Mouse (Mus musculus) macrophage (primary cell): Measurements from ENCODE around the gene Zbtb2. TPM values are rescaled to one million over a fixed set of nuclear protein-coding genes. Genes with fewer than 3 reads are reported as not detected.

Experiments used
- H3K27ac ChIP-seq: fragments of 350-480 bp; formaldehyde crosslinking; 2 replicates; pipeline ENCODE4 v1.9.0; 2021
- H3K36me3 ChIP-seq: fragments of 350-480 bp; formaldehyde crosslinking; 2 replicates; pipeline ENCODE4 v1.9.0; 2021; ENCODE audit errors: inconsistent target
- H3K4me3 ChIP-seq: fragments of 350-480 bp; formaldehyde crosslinking; 2 replicates; pipeline ENCODE4 v1.9.0; 2021; ENCODE audit errors: inconsistent target
- H3K79me2 ChIP-seq: fragments of 350-480 bp; formaldehyde crosslinking; 2 replicates; pipeline ENCODE4 v1.9.0; 2021; ENCODE audit errors: inconsistent target
- WGBS: methylation state at CpG from one replicate; pipeline ENCODE4 v1.1.7; 2026; ENCODE audit warnings: inconsistent platforms; ENCODE audit not compliant: missing documents; 5-methylcytosine and 5-hydroxymethylcytosine counted together
- polyA plus RNA-seq: library from polyadenylated mRNA; stranded (reverse); fragments of 250-400 nt; gene quantifications from 3 replicates; pipeline ENCODE4 v1.2.4, GENCODE M21; 2018; ENCODE audit warnings: inconsistent platforms

Zbtb2 gene
- polyA plus RNA-seq, 1 experiment from 2014 or later: 9.6 TPM

GRCm38 (mm10) chr10:4334039-4334683, 53.7 kb downstream of the Zbtb2 start:
- Histone ChIP-seq H3K27ac (no peak overlapping the region), H3K36me3 (no peaks in the 10 kb centered on the region), H3K79me2 (no peaks in the 10 kb centered on the region), H3K4me3 (peak overlapping the region; percentile 31)
- WGBS: 4% methylated on average over 27 of the region's 27 CpGs

- Histone ChIP-seq H3K4me3 (peak overlapping the region; percentile 31; the same call in 1 of the 2 replicates), H3K27ac (no peak overlapping the region), H3K36me3 (no peaks in the 10 kb centered on the region), H3K79me2 (no peaks in the 10 kb centered on the region)
- WGBS: 12% methylated on average over 8 of the region's 8 CpGs
Measured at GRCm38 (mm10) chr10:4333319-4333718, 54.6 kb downstream of the Zbtb2 start.

- H3K4me3 ChIP-seq: no peak overlapping the region
- H3K27ac ChIP-seq: no peak overlapping the region
- H3K36me3 ChIP-seq: no peaks in the 10 kb centered on the region
- H3K79me2 ChIP-seq: no peaks in the 10 kb centered on the region
- WGBS: 93% methylated on average over 7 of the region's 7 CpGs
Measured at GRCm38 (mm10) chr10:4332228-4332979, 55.5 kb downstream of the Zbtb2 start.

DNA sequence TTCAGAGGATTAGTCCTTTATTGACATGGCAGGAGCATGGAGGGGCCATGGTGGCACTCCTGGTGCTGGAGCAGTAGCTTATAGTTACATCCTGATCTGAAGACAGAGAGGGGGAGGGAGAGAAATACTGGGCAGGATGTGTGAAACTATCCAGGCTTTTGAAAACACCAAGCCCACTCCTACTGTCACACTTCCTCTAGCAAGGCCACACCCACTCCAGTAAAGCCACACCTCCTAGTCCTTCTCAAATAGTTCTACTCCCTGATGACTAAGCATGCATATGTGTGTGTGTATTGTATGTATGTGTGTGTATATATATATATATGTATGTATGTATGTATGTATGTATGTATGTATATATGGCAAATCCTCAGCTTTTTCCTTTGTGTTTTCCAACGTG, 60.2 kb downstream of the Zbtb2 start:
- no peaks in the 10 kb centered on the region for H3K79me2 ChIP-seq
- 90% methylated on average over 1 of the region's 1 CpGs for WGBS
- no peak overlapping the region for H3K4me3 ChIP-seq
- H3K27ac ChIP-seq: no peak overlapping the region
- no peaks in the 10 kb centered on the region for H3K36me3 ChIP-seq

- H3K36me3 ChIP-seq: no peaks in the 10 kb centered on the region
- no peak overlapping the region for H3K27ac ChIP-seq
- WGBS: 92% methylated on average over 5 of the region's 5 CpGs
- no peaks in the 10 kb centered on the region for H3K79me2 ChIP-seq
- H3K4me3 ChIP-seq: no peak overlapping the region
Measured at GRCm38 (mm10) chr10:4325562-4325961, 62.3 kb downstream of the Zbtb2 start.

GRCm38 (mm10) chr10:4323885-4324284, 64.0 kb downstream of the Zbtb2 start:
- no peak overlapping the region for H3K4me3 ChIP-seq
- H3K27ac ChIP-seq: no peak overlapping the region
- H3K79me2 ChIP-seq: no peaks in the 10 kb centered on the region
- WGBS: 81% methylated on average over 8 of the region's 8 CpGs
- H3K36me3 ChIP-seq: no peaks in the 10 kb centered on the region

Other genes starting within 250 kb of the Zbtb2 start
- 0.20 to 0.29 TPM (median 0.22 TPM) in 3 replicates for gene Akap12, start 121.7 kb downstream of the Zbtb2 start, polyA plus RNA-seq
- 23.4 to 43.3 TPM (median 41.0 TPM) in 3 replicates for gene Rmnd1, start 44.3 kb upstream of the Zbtb2 start, polyA plus RNA-seq
- 10.8 to 12.4 TPM (median 11.5 TPM) in 3 replicates for gene Armt1, start 44.4 kb upstream of the Zbtb2 start, polyA plus RNA-seq
- gene Ccdc170, start 94.4 kb upstream of the Zbtb2 start, polyA plus RNA-seq: not detected in 3 replicates
- gene Esr1, start 223.5 kb upstream of the Zbtb2 start, polyA plus RNA-seq: 1.1 to 4.2 TPM (median 1.2 TPM) in 3 replicates